Mouse (Mus musculus) 416B (cell line): ENCODE data around the gene Cenpb.

Experiments
- DNase-seq: peaks from one replicate; pipeline ENCODE4 v3.0.0; 2011; ENCODE audit warnings: low read depth

Cenpb gene

GRCm38 (mm10) chr2:131196606-131197316 is 16.9 kb upstream of the Cenpb start:
- DNase-seq: peak; percentile 34

GRCm38 (mm10) chr2:131191005-131191390 is 11.1 kb upstream of the Cenpb start:
- peak; percentile 31 for DNase-seq

GRCm38 (mm10) chr2:131190344-131191004 is 10.6 kb upstream of the Cenpb start:
- DNase-seq: no peak

- DNase-seq: no peak
Measured at GRCm38 (mm10) chr2:131189521-131190309, 9.8 kb upstream of the Cenpb start.

- DNase-seq: no peak
Measured at GRCm38 (mm10) chr2:131188311-131188710, 8.4 kb upstream of the Cenpb start.

GRCm38 (mm10) chr2:131187602-131187922 is 7.7 kb upstream of the Cenpb start:
- no peak for DNase-seq

- peak; percentile 91 for DNase-seq
Measured at GRCm38 (mm10) chr2:131186771-131187601, 7.1 kb upstream of the Cenpb start, which contains the start of the genes Cdc25b and Spef1. Gene Cdc25b, plus strand, starts transcription at chr2:131186949. Gene Spef1, minus strand, starts transcription at chr2:131187282.

- DNase-seq: no peak
Measured at GRCm38 (mm10) chr2:131186343-131186742, 6.5 kb upstream of the Cenpb start.

GRCm38 (mm10) chr2:131179246-131179886 is 501 bp downstream of the Cenpb start:
- peak; percentile 75 for DNase-seq

GRCm38 (mm10) chr2:131178828-131179245 is 1.0 kb downstream of the Cenpb start:
- DNase-seq: peak; percentile 24

- no peak for DNase-seq
Measured at GRCm38 (mm10) chr2:131177932-131178331, 1.9 kb downstream of the Cenpb start.

GRCm38 (mm10) chr2:131176491-131176890 is 3.4 kb downstream of the Cenpb start:
- no peak for DNase-seq

- DNase-seq: no peak
Measured at GRCm38 (mm10) chr2:131175945-131176309, 3.9 kb downstream of the Cenpb start.

GRCm38 (mm10) chr2:131175286-131175944 is 4.5 kb downstream of the Cenpb start:
- no peak for DNase-seq

GRCm38 (mm10) chr2:131174700-131175099 is 5.2 kb downstream of the Cenpb start:
- peak; percentile 80 for DNase-seq

- no peak for DNase-seq
Measured at GRCm38 (mm10) chr2:131172322-131172721, 7.5 kb downstream of the Cenpb start.

GRCm38 (mm10) chr2:131171401-131172104 is 8.3 kb downstream of the Cenpb start:
- DNase-seq: no peak

GRCm38 (mm10) chr2:131170936-131171335 is 8.9 kb downstream of the Cenpb start:
- no peak for DNase-seq

GRCm38 (mm10) chr2:131168914-131169313 is 11.0 kb downstream of the Cenpb start:
- DNase-seq: no peak

GRCm38 (mm10) chr2:131167984-131168383 is 11.9 kb downstream of the Cenpb start:
- no peak for DNase-seq
